Mouse (Mus musculus): Measurements from ENCODE around the gene Snx30. TPM values are rescaled to one million over a fixed set of nuclear protein-coding genes. Genes with fewer than 3 reads are reported as not detected.
A peak's percentile ranks its signal among the peaks of the same experiment; 100 is the strongest.
"Not testable (repeated sequence)": the region's sequence is repeated elsewhere in the genome, so short reads cannot be mapped to it uniquely, and the experiment has no call there.

Snx30 gene
- polyA plus RNA-seq, 1 experiment from 2014 or later = 3.4 TPM

GRCm38 (mm10) chr4:59772171-59772879 is 33.3 kb upstream of the Snx30 start:
- peaks cover 11% of the 10 kb centered on the region; the same call in 1 of the 2 replicates for H3K4me1 ChIP-seq (replicated peaks)
- H3K4me2 ChIP-seq = no peak overlapping the region
- H3K27ac ChIP-seq = no peak overlapping the region
- H3K27me3 ChIP-seq = no peaks in the 10 kb centered on the region
- no peak overlapping the region for H3K4me3 ChIP-seq (replicated peaks)
- H3K9me3 ChIP-seq (replicated peaks) = no peaks in the 10 kb centered on the region
- no peak overlapping the region for H3K9ac ChIP-seq
- peaks cover 61% of the 10 kb centered on the region for H3K36me3 ChIP-seq
- 86% methylated on average over 17 of the region's 17 CpGs for WGBS (ENCODE audit: insufficient replicate concordance)
- DNase-seq (no peak), ATAC-seq (ENCODE audit: low read depth) (no peak)

DNA sequence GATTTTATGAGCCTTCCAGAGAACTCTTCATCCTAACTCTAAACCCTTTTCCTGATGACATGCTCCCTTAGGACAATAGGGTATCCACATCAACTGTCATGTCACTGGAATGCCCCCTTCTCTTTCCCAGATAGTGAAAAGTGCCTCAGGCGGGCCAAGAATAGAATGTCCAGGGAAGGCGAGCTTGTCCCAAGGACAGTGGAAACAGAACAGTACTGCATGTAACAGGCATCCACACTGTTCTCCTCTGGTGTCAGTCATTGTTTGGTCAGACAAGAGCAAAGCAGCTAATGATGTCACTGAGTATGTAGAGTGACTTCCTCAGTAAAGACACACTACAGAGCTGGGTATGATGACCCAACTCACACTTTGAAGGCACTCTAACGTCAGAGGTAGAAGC is 27.8 kb upstream of the Snx30 start:
- Histone ChIP-seq H3K36me3 (peaks cover 39% of the 10 kb centered on the region), H3K4me3 (replicated peaks) (no peak overlapping the region), H3K9ac (no peak overlapping the region; the same call in 1 of the 2 replicates), H3K27ac (no peak overlapping the region), H3K4me2 (no peak overlapping the region), H3K4me1 (replicated peaks) (peaks cover 35% of the 10 kb centered on the region), H3K27me3 (no peaks in the 10 kb centered on the region), H3K9me3 (replicated peaks) (no peaks in the 10 kb centered on the region)
- DNase-seq (no peak), ATAC-seq (ENCODE audit: low read depth) (no peak)
- 63% methylated on average over 3 of the region's 3 CpGs for WGBS (ENCODE audit: insufficient replicate concordance)

DNA sequence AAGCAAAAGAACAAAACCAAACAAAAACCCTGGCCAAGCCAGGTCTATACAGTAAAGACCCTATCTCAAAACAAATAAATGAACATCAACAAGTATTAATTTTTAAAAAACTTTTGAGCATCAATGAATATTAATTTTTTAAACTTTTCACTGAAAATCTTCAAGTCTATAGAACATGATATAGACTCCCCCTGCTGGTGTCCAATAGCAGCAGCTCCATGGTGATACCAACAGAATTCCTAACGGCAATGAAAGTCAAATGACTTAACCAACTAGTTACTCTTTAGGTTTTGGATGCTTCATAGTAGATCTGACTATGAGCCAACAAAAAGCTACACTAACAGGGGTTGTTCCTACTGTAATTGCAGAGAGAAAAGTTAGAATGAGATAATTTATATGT is 25.1 kb upstream of the Snx30 start:
- Histone ChIP-seq H3K4me1 (replicated peaks) (peaks cover 41% of the 10 kb centered on the region), H3K27ac (no peak overlapping the region; the same call in 1 of the 2 replicates), H3K27me3 (no peaks in the 10 kb centered on the region), H3K4me3 (replicated peaks) (no peak overlapping the region), H3K9ac (no peak overlapping the region), H3K4me2 (no peak overlapping the region), H3K36me3 (peaks cover 18% of the 10 kb centered on the region), H3K9me3 (replicated peaks) (no peaks in the 10 kb centered on the region)
- no peak for ATAC-seq (ENCODE audit: low read depth)
- DNase-seq = no peak
- 54% methylated on average over 1 of the region's 1 CpGs for WGBS (ENCODE audit: insufficient replicate concordance)

- WGBS (ENCODE audit: insufficient replicate concordance) = under 1% methylated on average over 47 of the region's 47 CpGs
Measured at GRCm38 (mm10) chr4:59782853-59783684, 22.6 kb upstream of the Snx30 start.

DNA sequence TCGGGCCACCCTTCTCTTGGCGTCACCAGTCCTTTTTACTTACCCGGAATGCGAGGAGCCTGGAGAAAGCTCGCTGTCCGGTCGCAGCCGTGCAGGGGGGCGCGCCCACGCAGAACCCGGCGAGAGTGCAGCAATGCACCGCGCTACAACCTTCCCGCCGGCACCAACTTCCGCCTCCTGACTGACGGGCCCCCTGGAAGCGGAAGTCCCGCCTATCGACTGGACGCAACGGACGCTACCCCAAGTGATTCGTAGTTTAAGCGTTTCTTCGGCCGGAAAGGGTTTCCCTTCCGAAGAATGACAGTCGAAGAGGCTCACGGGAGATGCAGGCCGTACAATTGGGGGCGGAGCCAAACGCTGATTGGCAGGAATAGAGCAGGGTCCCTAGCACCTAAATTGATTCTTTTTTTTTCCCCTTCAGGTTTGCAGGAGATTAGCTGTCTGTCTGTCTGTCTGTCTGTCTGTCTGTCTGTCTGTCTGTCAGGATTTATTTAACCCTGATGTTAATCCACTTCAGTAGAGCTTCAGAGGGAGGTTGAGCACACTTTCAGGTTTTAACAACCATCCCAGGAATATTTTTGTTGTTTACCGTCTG is 21.9 kb upstream of the Snx30 start:
- under 1% methylated on average over 36 of the region's 36 CpGs for WGBS (ENCODE audit: insufficient replicate concordance)
- no peaks in the 10 kb centered on the region for H3K27me3 ChIP-seq
- peak; percentile 96 for ATAC-seq (ENCODE audit: low read depth)
- peak; percentile 96 for DNase-seq
- peak overlapping the region; percentile 97 for H3K4me2 ChIP-seq
- peak overlapping the region; percentile 95 for H3K9ac ChIP-seq
- peaks cover 30% of the 10 kb centered on the region for H3K4me1 ChIP-seq (replicated peaks)
- H3K9me3 ChIP-seq (replicated peaks) = no peaks in the 10 kb centered on the region
- peak overlapping the region; percentile 76 for H3K27ac ChIP-seq
- H3K36me3 ChIP-seq = peaks cover 3% of the 10 kb centered on the region
- H3K4me3 ChIP-seq (replicated peaks) = peak overlapping the region; percentile 100

More at GRCm38 (mm10) chr4:59782853-59783684, 22.6 kb upstream of the Snx30 start:
- Histone ChIP-seq H3K4me1 (replicated peaks) (peaks cover 30% of the 10 kb centered on the region), H3K9me3 (replicated peaks) (no peaks in the 10 kb centered on the region), H3K4me2 (peak overlapping the region; percentile 97), H3K9ac (peak overlapping the region; percentile 95), H3K4me3 (replicated peaks) (peak overlapping the region; percentile 100), H3K36me3 (peaks cover 4% of the 10 kb centered on the region), H3K27me3 (no peaks in the 10 kb centered on the region), H3K27ac (peak overlapping the region; percentile 76)
- ATAC-seq (ENCODE audit: low read depth) (peak; percentile 48), DNase-seq (peak; percentile 27)

DNA sequence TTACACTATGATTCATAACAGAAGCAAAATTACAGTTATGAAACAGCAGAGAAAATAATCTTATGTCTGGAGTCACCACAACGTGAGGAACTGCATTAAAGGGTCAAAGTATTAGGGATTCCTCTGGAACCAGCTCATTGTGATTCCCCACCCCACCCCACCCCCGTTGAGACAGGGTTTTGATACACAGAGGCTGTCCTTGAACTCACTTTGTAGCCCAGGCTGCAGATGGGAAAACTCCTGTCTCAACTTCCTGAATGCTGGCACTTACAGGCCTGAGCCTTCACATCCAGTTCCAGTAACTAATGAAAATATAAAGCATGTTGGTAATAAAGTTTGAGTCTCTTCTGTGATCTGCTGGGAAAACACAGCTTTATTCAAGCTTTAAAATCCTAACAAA is 20.2 kb upstream of the Snx30 start:
- ATAC-seq (ENCODE audit: low read depth) (no peak), DNase-seq (no peak)
- WGBS (ENCODE audit: insufficient replicate concordance) = 36% methylated on average over 2 of the region's 2 CpGs

DNA sequence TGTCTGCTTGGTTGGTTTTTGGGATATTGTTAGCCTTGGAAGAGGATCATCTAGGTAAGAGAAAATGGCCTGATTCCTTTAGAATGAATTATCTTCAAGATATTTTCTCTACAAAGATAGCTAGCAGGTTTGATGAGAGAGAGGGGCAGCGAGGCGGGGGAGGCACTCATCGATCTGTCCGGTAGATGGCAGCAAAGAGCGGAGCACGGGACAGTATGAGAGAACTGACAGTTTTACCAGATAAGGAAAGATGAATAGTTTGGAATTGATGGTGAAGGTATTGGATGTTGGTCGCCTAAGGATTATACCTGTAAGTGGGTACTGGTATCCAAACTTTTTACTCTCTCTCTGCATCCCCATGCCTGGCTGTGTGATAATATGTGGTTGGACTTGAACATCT is 19.0 kb upstream of the Snx30 start:
- H3K4me1 ChIP-seq (replicated peaks) = peaks cover 14% of the 10 kb centered on the region
- ATAC-seq (ENCODE audit: low read depth) (no peak), DNase-seq (peak; percentile 56)
- 0 out of 2 replicates have a peak, but pooled peaks cover 2% of the 10 kb centered on the region for H3K27me3 ChIP-seq
- H3K27ac ChIP-seq = no peak overlapping the region
- 0% methylated on average over 7 of the region's 7 CpGs for WGBS (ENCODE audit: insufficient replicate concordance)
- no peak overlapping the region for H3K4me2 ChIP-seq
- no peak overlapping the region for H3K9ac ChIP-seq
- no peaks in the 10 kb centered on the region for H3K9me3 ChIP-seq (replicated peaks)
- no peak overlapping the region for H3K4me3 ChIP-seq (replicated peaks)
- no peaks in the 10 kb centered on the region for H3K36me3 ChIP-seq

More for the DNA sequence above, 20.2 kb upstream of the Snx30 start:
- H3K4me2 ChIP-seq = no peak overlapping the region
- no peaks in the 10 kb centered on the region for H3K36me3 ChIP-seq
- peaks cover 20% of the 10 kb centered on the region for H3K4me1 ChIP-seq (replicated peaks)
- H3K27me3 ChIP-seq = no peaks in the 10 kb centered on the region
- no peak overlapping the region for H3K4me3 ChIP-seq (replicated peaks)
- H3K9ac ChIP-seq = no peak overlapping the region
- no peak overlapping the region for H3K27ac ChIP-seq
- no peaks in the 10 kb centered on the region for H3K9me3 ChIP-seq (replicated peaks)

DNA sequence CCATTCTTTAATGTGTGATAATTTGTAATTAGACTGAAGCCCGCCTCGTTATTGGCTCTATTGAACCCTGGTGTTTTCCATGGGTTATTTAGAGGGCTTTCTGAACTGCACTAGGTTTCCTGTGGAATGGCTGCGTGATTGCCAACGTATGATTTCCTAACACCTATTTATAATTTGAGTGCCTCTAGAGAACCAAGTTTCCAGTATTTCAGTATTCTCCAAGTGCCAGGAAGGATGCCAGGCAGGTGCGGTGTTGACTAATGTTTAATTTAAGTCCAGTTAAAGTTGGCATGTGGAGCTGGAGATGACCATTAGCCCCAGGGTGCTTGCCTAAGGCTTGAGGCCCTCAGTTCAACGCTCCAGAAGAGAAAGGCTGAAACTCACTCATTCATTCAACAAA is 18.5 kb upstream of the Snx30 start:
- H3K9me3 ChIP-seq (replicated peaks) = no peaks in the 10 kb centered on the region
- H3K36me3 ChIP-seq = no peaks in the 10 kb centered on the region
- H3K27ac ChIP-seq = no peak overlapping the region
- WGBS (ENCODE audit: insufficient replicate concordance) = 59% methylated on average over 6 of the region's 6 CpGs
- peaks cover 10% of the 10 kb centered on the region for H3K4me1 ChIP-seq (replicated peaks)
- H3K9ac ChIP-seq = no peak overlapping the region
- DNase-seq = no peak
- 0 out of 2 replicates have a peak, but pooled peaks cover 3% of the 10 kb centered on the region for H3K27me3 ChIP-seq
- no peak overlapping the region for H3K4me3 ChIP-seq (replicated peaks)
- no peak overlapping the region for H3K4me2 ChIP-seq
- ATAC-seq (ENCODE audit: low read depth) = no peak

- Histone ChIP-seq H3K4me3 (replicated peaks) (no peak overlapping the region), H3K27me3 (0 out of 2 replicates have a peak, but pooled peaks cover 3% of the 10 kb centered on the region), H3K36me3 (no peaks in the 10 kb centered on the region), H3K9ac (no peak overlapping the region), H3K9me3 (replicated peaks) (no peaks in the 10 kb centered on the region), H3K4me2 (no peak overlapping the region), H3K27ac (no peak overlapping the region), H3K4me1 (replicated peaks) (peaks cover 5% of the 10 kb centered on the region)
- DNase-seq (no peak), ATAC-seq (ENCODE audit: low read depth) (no peak)
Measured at GRCm38 (mm10) chr4:59789015-59789414, 16.6 kb upstream of the Snx30 start.

GRCm38 (mm10) chr4:59793626-59794025 is 12.0 kb upstream of the Snx30 start:
- not testable (repeated sequence) for H3K9ac ChIP-seq; H3K27ac ChIP-seq; H3K9me3 ChIP-seq (replicated peaks); H3K4me1 ChIP-seq (replicated peaks); DNase-seq; H3K4me3 ChIP-seq (replicated peaks); H3K4me2 ChIP-seq; ATAC-seq (ENCODE audit: low read depth); H3K36me3 ChIP-seq; H3K27me3 ChIP-seq
- 81% methylated on average over 2 of the region's 2 CpGs for whole genome bisulfite sequencing (ENCODE audit: insufficient replicate concordance)

DNA sequence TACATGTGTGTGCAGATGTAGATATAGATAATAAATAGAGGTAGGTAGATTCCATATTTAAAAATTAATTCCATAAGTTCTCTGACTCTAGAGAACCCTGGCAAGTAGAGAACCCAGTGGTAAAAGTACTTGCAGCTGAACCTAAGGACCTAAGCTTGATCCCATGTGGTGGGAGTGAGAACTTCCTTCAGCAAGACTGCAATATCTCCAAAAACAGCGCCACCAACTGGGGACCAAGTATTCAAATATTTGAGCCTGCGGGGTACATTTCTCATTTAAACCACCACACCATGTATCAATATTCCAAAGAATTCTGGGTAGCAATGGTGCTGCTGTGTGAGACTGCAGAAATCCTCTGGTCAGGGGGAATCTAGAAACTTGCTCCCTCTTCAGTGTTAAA is 11.5 kb upstream of the Snx30 start:
- ATAC-seq (ENCODE audit: low read depth) (no peak), DNase-seq (no peak)
- no peaks in the 10 kb centered on the region for H3K36me3 ChIP-seq
- H3K9ac ChIP-seq = no peak overlapping the region
- 82% methylated on average over 2 of the region's 2 CpGs for WGBS (ENCODE audit: insufficient replicate concordance)
- no peaks in the 10 kb centered on the region for H3K4me1 ChIP-seq (replicated peaks)
- no peak overlapping the region for H3K27ac ChIP-seq
- H3K27me3 ChIP-seq = 0 out of 2 replicates have a peak, but pooled peaks cover 3% of the 10 kb centered on the region
- no peak overlapping the region for H3K4me3 ChIP-seq (replicated peaks)
- no peak overlapping the region for H3K4me2 ChIP-seq
- H3K9me3 ChIP-seq (replicated peaks) = no peaks in the 10 kb centered on the region

All from liver, embryonic 13.5 days (tissue).